Mouse (Mus musculus): ENCODE results near the gene Gm20388.

DNA sequence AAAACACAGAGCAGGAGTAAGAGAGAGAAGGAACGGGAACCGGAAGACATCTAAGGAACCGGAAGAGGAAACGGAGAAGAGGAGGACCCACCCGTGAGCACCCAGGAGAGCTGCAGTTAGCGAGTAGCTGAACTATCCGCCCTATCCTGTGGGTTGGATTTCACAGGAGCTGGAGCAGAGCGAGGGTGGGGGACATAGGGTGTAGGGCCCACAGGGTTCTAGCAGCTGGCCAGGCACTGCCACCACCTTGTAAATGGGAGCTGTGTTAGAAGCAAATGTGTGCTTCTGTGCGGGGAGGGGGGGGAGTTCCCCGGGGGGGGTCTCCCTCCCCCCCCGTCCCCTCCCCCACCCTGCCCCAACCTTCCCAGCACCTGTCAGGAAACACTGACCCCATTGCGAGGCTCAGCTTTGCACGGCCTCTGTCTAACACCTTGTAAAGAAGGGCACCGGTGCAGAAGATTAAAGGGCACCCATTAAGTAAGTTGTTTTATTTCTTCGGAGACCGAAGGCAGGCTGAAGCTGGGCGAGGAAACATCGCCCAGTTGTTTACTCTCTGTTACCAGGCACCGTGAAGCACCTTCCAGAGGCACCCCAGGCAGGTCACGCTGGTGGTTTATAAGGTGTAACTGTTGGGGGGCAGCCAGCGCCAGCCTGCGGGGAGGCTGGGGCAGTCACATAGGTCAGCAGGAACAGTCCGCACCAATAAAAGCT lies 1573.6 kb downstream of the Gm20388 start:
- no peak for TF ChIP-seq CTCF (IDR thresholded peaks at IDR 0.05; ENCODE audit: borderline replicate concordance, insufficient read depth, low read depth, low read length)
- no peak for TF ChIP-seq POLR2A (IDR thresholded peaks at IDR 0.05; ENCODE audit: borderline replicate concordance, insufficient read depth, low read length)
